Mouse (Mus musculus) layer of hippocampus, postnatal 36 days (tissue): Measurements from ENCODE around the gene Rgs3. TPM values are rescaled to one million over a fixed set of nuclear protein-coding genes. Genes with fewer than 3 reads are reported as not detected.

ENCODE experiments used
- DNase-seq, 2 experiments: peaks; one replicate each; pipeline ENCODE4 v3.0.0; 2022
- total RNA-seq, 2 experiments: library from RNA; stranded (reverse); gene quantifications; 2 replicates each; pipeline ENCODE4 v1.2.3; 2021

The Rgs3 gene
- total RNA-seq, 2 experiments from 2014 or later = 14.8 to 19.8 TPM

- DNase-seq = no peak
These were observed 168.8 kb downstream of the Rgs3 start for GRCm38 (mm10) chr4:62728471-62728870.

GRCm38 (mm10) chr4:62729191-62729590 lies 169.5 kb downstream of the Rgs3 start:
- DNase-seq = no peak

- DNase-seq = no peak
These were observed 170.3 kb downstream of the Rgs3 start for GRCm38 (mm10) chr4:62729941-62730340.

GRCm38 (mm10) chr4:62730861-62731260 lies 171.2 kb downstream of the Rgs3 start:
- DNase-seq = no peak

GRCm38 (mm10) chr4:62731531-62732063 lies 171.9 kb downstream of the Rgs3 start:
- no peak for DNase-seq

- DNase-seq = no peak
These were observed 172.4 kb downstream of the Rgs3 start for GRCm38 (mm10) chr4:62732096-62732495.

GRCm38 (mm10) chr4:62732840-62733239 lies 173.2 kb downstream of the Rgs3 start:
- DNase-seq = no peak

GRCm38 (mm10) chr4:62733938-62734337 lies 174.3 kb downstream of the Rgs3 start:
- DNase-seq = no peak

GRCm38 (mm10) chr4:62735291-62735690 lies 175.6 kb downstream of the Rgs3 start:
- no peak for DNase-seq

GRCm38 (mm10) chr4:62735878-62736277 lies 176.2 kb downstream of the Rgs3 start:
- DNase-seq = no peak

- DNase-seq = no peak
These were observed 176.8 kb downstream of the Rgs3 start for GRCm38 (mm10) chr4:62736421-62736820.

GRCm38 (mm10) chr4:62736904-62737303 lies 177.3 kb downstream of the Rgs3 start:
- no peak for DNase-seq

- DNase-seq = no peak
These were observed 178.5 kb downstream of the Rgs3 start for GRCm38 (mm10) chr4:62737983-62738695.

- no peak for DNase-seq
These were observed 179.3 kb downstream of the Rgs3 start for GRCm38 (mm10) chr4:62738996-62739395.

- DNase-seq = no peak
These were observed 179.9 kb downstream of the Rgs3 start for GRCm38 (mm10) chr4:62739591-62739990.

GRCm38 (mm10) chr4:62740282-62741054 lies 180.8 kb downstream of the Rgs3 start:
- no peak for DNase-seq

- DNase-seq = no peak
These were observed 181.4 kb downstream of the Rgs3 start for GRCm38 (mm10) chr4:62741055-62741453.

- DNase-seq = no peak
These were observed 182.0 kb downstream of the Rgs3 start for GRCm38 (mm10) chr4:62741601-62742000.

GRCm38 (mm10) chr4:62742885-62743760 lies 183.5 kb downstream of the Rgs3 start:
- DNase-seq = no peak

- no peak for DNase-seq
These were observed 184.9 kb downstream of the Rgs3 start for GRCm38 (mm10) chr4:62744534-62744956.

- no peak for DNase-seq
These were observed 185.5 kb downstream of the Rgs3 start for GRCm38 (mm10) chr4:62744985-62745638.
